Comparison of ENCODE assay signal across 9 mouse cellular contexts in genomic region chr9:102306645-102307415, GRCm38 (mm10). TPM values are rescaled to one million over a fixed set of nuclear protein-coding genes. Genes with fewer than 3 reads are reported as not detected.
DNase-seq lines count a peak whose midpoint lies in the region; ATAC-seq lines count a peak whose summit lies in the region.
"Had no signal": no experiment of that assay in that cellular context is flagged by ENCODE, and none has a peak within 500 bp of the region (broad histone marks: within the 10 kb centered on the region; RNA-seq: fewer than 3 reads in every experiment).

No protein-coding gene starts in this region.

- peak; percentile 27; the same call in 1 of the 2 replicates for ATAC-seq in liver, embryonic 16.5 days (ENCODE audit: low read depth)
- ATAC-seq in liver, embryonic 11.5 days (replicated peaks; ENCODE audit: low FRiP score), result no peak
- ATAC-seq in neural tube, embryonic 15.5 days (ENCODE audit: low FRiP score), result no peak

- no peak overlapping the region for H3K9ac ChIP-seq in liver, embryonic 16.5 days (ENCODE audit: low read depth, low read length)
- no peak overlapping the region for H3K9ac ChIP-seq in liver, embryonic 11.5 days (ENCODE audit: low read depth, low read length)
- no peak overlapping the region for H3K9ac ChIP-seq in neural tube, embryonic 15.5 days (replicated peaks)
- H3K9ac ChIP-seq: limb, embryonic 13.5 days had no signal

- no peaks in the 10 kb centered on the region for H3K36me3 ChIP-seq in liver, embryonic 16.5 days (ENCODE audit: control insufficient read depth, insufficient read depth)
- H3K36me3 ChIP-seq in liver, embryonic 11.5 days (ENCODE audit: control insufficient read depth, insufficient read depth, low read length), result no peaks in the 10 kb centered on the region
- H3K36me3 ChIP-seq in neural tube, embryonic 15.5 days, result no peaks in the 10 kb centered on the region
- H3K36me3 ChIP-seq: limb, embryonic 13.5 days had no signal

- DNase-seq in cerebellum, adult 11-12 months, result peak; percentile 42
- DNase-seq in cerebellum, adult 9-11 months, result no peak
- no peak for DNase-seq in liver, embryonic 11.5 days (ENCODE audit: low spot score)
- DNase-seq in kidney, adult 11 months, result peak; percentile 56
- peak; percentile 63 for DNase-seq in lung, postnatal 25 days (ENCODE audit: low spot score)
- no peak for DNase-seq in thymus, adult 18-20 months

- no peak overlapping the region for H3K27ac ChIP-seq in liver, embryonic 16.5 days (ENCODE audit: low read length)
- no peak overlapping the region for H3K27ac ChIP-seq in liver, embryonic 11.5 days (ENCODE audit: low read depth, low read length)
- H3K27ac ChIP-seq in neural tube, embryonic 15.5 days (replicated peaks), result no peak overlapping the region
- H3K27ac ChIP-seq: limb, embryonic 13.5 days had no signal

- 60% methylated on average over 1 of the region's 1 CpGs for WGBS in liver, embryonic 16.5 days (ENCODE audit: insufficient replicate concordance)
- WGBS in liver, embryonic 11.5 days, result 81% methylated on average over 1 of the region's 1 CpGs
- WGBS in neural tube, embryonic 15.5 days, result 82% methylated on average over 1 of the region's 1 CpGs

- H3K4me3 ChIP-seq in liver, embryonic 16.5 days (ENCODE audit: low read depth, low read length), result no peak overlapping the region
- H3K4me3 ChIP-seq in liver, embryonic 11.5 days (ENCODE audit: low read depth, low read length), result no peak overlapping the region
- H3K4me3 ChIP-seq in neural tube, embryonic 15.5 days (replicated peaks), result no peak overlapping the region
- H3K4me3 ChIP-seq: limb, embryonic 13.5 days had no signal

- H3K27me3 ChIP-seq in liver, embryonic 16.5 days (ENCODE audit: control insufficient read depth, insufficient read depth, low read depth, low read length), result no peaks in the 10 kb centered on the region
- no peaks in the 10 kb centered on the region for H3K27me3 ChIP-seq in liver, embryonic 11.5 days (replicated peaks; ENCODE audit: control insufficient read depth, insufficient read depth, low read length)
- H3K27me3 ChIP-seq in neural tube, embryonic 15.5 days (replicated peaks), result no peaks in the 10 kb centered on the region

- no peaks in the 10 kb centered on the region for H3K4me1 ChIP-seq in liver, embryonic 16.5 days (ENCODE audit: control insufficient read depth, low read depth, low read length)
- H3K4me1 ChIP-seq in liver, embryonic 11.5 days (replicated peaks; ENCODE audit: control insufficient read depth, insufficient read depth, low read length), result no peaks in the 10 kb centered on the region
- peaks cover 50% of the 10 kb centered on the region for H3K4me1 ChIP-seq in neural tube, embryonic 15.5 days

- H3K9me3 ChIP-seq in liver, embryonic 16.5 days (replicated peaks; ENCODE audit: control insufficient read depth, low read length), result no peaks in the 10 kb centered on the region
- H3K9me3 ChIP-seq in liver, embryonic 11.5 days (ENCODE audit: control insufficient read depth, low read length), result no peaks in the 10 kb centered on the region
- no peaks in the 10 kb centered on the region for H3K9me3 ChIP-seq in neural tube, embryonic 15.5 days (replicated peaks)
- H3K9me3 ChIP-seq: limb, embryonic 13.5 days had no signal

- no peak overlapping the region for H3K4me2 ChIP-seq in liver, embryonic 16.5 days (ENCODE audit: low read depth, low read length)
- H3K4me2 ChIP-seq in liver, embryonic 11.5 days, result no peak overlapping the region
- no peak overlapping the region for H3K4me2 ChIP-seq in neural tube, embryonic 15.5 days
- H3K4me2 ChIP-seq: limb, embryonic 13.5 days had no signal

RNA-seq across cellular contexts. Expression of gene Ephb1, which starts 47.7 kb away (rescaled TPM):
- 0.22 and 0.27 TPM in 2 replicates for polyA plus RNA-seq in liver, embryonic 16.5 days (2015; fragmentation: Nextera tagmentation; extraction: Ambion mirVana)
- 0.69 and 0.70 TPM in 2 replicates for polyA plus RNA-seq in liver, embryonic 11.5 days (2014; fragmentation: Nextera tagmentation; extraction: Ambion mirVana)
- 33.0 and 38.8 TPM in 2 replicates for polyA plus RNA-seq in neural tube, embryonic 15.5 days (2015; fragmentation: Nextera tagmentation; extraction: Ambion mirVana)

Comparison
In these comparisons a context has a peak if more than half of its experiments do, and no peak if none do; other contexts are left out.
1. DNase-seq: peak in cerebellum, adult 11-12 months (single experiment), kidney, adult 11 months (single experiment) and lung, postnatal 25 days (single experiment); none in cerebellum, adult 9-11 months (single experiment), liver, embryonic 11.5 days (single experiment) and thymus, adult 18-20 months (0 of 2).
2. RNA of gene Ephb1, which starts 47.7 kb away (polyA plus RNA-seq): 33.0 to 38.8 TPM in neural tube, embryonic 15.5 days; 0.69 to 0.70 TPM in liver, embryonic 11.5 days and 0.22 to 0.27 TPM in liver, embryonic 16.5 days; every median in the first group is over 10 times any median in the second.